Mouse (Mus musculus) embryonic fibroblast, embryonic 13.5 days (primary cell): ENCODE data around the gene Nsa2. TPM values are rescaled to one million over a fixed set of nuclear protein-coding genes. Genes with fewer than 3 reads are reported as not detected.
A peak's percentile ranks its signal among the peaks of the same experiment; 100 is the strongest.

ENCODE experiments used
- H3K27ac ChIP-seq: 2 replicates; pipeline ENCODE4 v1.5.1; 2012; ENCODE audit warnings: low read length, control low read depth, inconsistent platforms; ENCODE audit not compliant: insufficient read depth
- H3K4me1 ChIP-seq: 2 replicates; pipeline ENCODE4 v1.6.1; 2011; ENCODE audit warnings: low read length; ENCODE audit not compliant: control insufficient read depth, insufficient read depth
- H3K4me3 ChIP-seq: 2 replicates; pipeline ENCODE4 v1.5.1; 2011; ENCODE audit warnings: mild to moderate bottlenecking, control low read depth, low read length; ENCODE audit not compliant: insufficient read depth
- CTCF ChIP-seq: IDR thresholded peaks from 2 replicates; pipeline ENCODE4 v1.5.1; 2011; ENCODE audit warnings: mild to moderate bottlenecking, control low read depth, low read length, moderate library complexity, borderline replicate concordance; ENCODE audit not compliant: insufficient read depth
- POLR2A ChIP-seq: IDR thresholded peaks from 2 replicates; pipeline ENCODE4 v1.6.1; 2011; ENCODE audit warnings: low read depth, mild to moderate bottlenecking, control low read depth, low read length, moderate library complexity
- polyA plus RNA-seq: library from polyadenylated mRNA; stranded (reverse); fragments of >200 nt; gene quantifications from 2 replicates; pipeline ENCODE4 v1.2.4, GENCODE M21; 2011; ENCODE audit warnings: low read depth; ENCODE audit not compliant: missing spikeins, insufficient read length

Gene Nsa2
- polyA plus RNA-seq, result 291 and 298 TPM in 2 replicates

DNA sequence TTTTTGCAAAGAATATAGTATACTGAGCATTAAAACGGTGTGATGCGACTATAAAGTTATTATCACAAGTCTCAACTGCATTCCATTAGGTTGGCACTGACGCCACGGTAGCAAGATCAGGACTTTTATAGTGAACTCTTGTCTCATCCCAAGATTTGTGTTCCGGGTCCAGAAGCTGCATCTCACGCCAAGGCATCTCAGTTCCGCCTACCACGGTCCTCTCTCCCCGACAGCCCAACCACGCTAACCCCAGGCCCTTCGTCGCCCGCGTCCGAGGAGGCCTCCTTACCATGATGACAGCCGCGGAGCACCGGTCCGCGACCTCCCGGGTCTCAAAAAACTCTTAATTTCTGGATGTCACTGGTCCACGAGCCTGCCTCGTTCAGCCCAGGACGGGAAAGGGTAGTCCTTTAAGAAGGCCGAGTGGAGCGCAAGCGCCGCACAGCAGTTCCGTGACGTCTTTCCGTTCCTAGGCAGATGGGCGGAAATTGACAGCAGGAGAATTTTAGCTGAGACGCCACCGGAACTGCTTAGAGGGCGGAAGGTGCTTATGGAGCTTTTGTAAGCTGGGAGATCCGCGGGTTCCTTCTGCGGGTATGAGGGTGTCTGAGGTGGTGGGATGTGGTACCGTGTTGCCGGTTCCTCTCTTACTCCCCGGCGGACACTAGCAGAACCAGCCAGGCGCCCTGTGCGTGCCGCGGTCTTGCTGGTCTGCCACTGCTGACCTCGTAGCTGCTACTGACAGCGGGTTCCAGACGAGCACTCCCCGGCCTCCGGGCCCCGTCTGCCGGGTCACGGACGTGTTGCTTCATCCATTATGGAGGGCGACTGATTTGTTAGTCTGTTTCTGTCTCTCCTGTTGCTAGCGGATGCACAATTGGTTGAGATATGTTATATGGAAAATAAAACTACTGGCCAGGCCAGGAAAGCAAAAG is at the start of gene Nsa2, which contains the start of gene Gfm2:
Gene Nsa2 (minus strand): TSS at position 472 of the 935 bp plus-strand sequence.
Gene Gfm2 (plus strand): TSS at position 472 of the 935 bp plus-strand sequence.
- peak within 1 kb of the TSS; percentile 82 for H3K4me3 ChIP-seq
- H3K27ac ChIP-seq, result peak within 1 kb of the TSS; percentile 67
- no peaks in the 10 kb centered on the region for H3K4me1 ChIP-seq
- peak; percentile 76 for TF ChIP-seq POLR2A
- no peak for TF ChIP-seq CTCF

DNA sequence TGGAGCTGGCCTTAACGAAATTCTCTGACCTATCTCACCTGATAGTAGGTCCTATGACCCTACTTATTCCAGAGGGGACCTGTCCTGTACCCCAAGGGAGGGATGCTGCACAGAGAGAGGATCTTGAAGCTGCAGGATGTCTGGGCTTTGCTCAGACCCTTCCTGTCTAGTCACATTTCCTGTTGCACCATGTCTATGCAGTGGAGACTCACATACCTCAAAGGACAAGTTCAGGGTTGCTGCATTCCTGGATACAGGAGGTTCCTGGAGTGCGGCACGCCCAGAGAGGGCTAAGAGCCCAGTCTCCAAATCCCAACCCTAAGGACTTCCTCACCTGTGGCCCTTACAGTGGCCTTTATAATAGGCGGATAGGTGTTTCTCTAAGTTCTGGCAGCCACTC is 48.6 kb upstream of the Nsa2 start:
- no peak overlapping the region for H3K27ac ChIP-seq
- H3K4me1 ChIP-seq, result no peaks in the 10 kb centered on the region
- no peak overlapping the region for H3K4me3 ChIP-seq
- TF ChIP-seq POLR2A (no peak), CTCF (no peak)

DNA sequence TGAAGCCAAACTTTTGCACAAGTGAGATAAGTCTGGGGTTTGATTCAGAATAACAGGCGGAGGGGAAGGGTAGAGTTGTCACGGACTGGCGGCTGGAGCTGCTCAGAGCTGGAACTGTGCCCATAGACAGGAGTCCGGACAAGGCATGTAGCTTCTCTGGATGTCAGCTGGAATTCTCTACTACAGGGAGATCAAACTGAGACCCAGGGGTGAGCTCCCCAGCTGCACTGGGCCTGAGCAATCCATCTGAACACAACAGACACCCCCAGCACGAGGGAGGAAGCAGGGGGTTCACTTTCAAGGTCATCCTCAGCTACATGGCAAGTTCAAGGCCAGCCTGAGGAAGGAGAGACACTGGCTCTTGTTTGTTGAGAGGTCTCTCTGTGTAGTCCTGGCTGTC is 46.9 kb upstream of the Nsa2 start:
- Histone ChIP-seq H3K4me1 (no peaks in the 10 kb centered on the region), H3K27ac (no peak overlapping the region), H3K4me3 (no peak overlapping the region)
- TF ChIP-seq POLR2A, result no peak
- TF ChIP-seq CTCF, result no peak

DNA sequence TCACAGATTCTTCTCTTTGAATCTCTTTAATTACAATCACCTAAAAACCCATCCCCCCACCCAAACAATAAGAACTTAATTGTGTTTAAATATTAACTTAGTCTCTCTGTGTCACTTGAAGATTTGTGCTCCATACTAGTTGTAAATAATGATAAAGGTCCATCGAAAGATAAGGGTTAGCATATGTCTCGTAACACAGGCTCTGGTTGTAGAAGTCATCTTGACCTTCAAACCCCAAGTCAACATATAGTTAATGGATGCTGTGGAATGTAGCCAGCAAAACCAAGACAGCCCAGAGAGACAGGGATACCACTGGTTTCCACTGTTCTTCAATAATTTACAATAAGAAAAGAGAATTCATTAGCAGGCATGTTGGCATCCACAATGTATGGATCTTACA is 46.4 kb upstream of the Nsa2 start:
- Histone ChIP-seq H3K27ac (no peak overlapping the region), H3K4me1 (no peaks in the 10 kb centered on the region), H3K4me3 (no peak overlapping the region)
- TF ChIP-seq CTCF (no peak), POLR2A (no peak)

DNA sequence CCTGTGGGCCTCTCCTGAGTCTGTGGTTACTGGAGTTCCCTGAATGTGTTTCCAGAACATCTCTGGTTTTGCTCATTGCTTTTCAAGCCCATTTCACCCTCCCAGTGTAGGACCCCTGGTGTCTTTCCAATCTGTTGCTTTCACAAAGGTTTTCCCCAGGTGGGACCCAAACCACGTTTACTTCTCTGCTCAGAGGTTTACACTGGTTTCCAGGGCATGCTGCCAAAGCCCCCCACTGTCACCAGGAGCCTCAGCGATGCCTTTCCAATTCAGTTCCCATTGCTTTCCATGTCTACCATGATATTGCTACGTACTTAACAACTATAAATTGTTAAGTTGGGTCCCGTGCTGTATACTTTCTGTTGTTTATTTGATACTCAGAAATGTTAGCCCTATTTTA is 45.1 kb upstream of the Nsa2 start:
- no peak for TF ChIP-seq POLR2A
- no peak for TF ChIP-seq CTCF
- Histone ChIP-seq H3K27ac (no peak overlapping the region), H3K4me3 (no peak overlapping the region), H3K4me1 (no peaks in the 10 kb centered on the region)

DNA sequence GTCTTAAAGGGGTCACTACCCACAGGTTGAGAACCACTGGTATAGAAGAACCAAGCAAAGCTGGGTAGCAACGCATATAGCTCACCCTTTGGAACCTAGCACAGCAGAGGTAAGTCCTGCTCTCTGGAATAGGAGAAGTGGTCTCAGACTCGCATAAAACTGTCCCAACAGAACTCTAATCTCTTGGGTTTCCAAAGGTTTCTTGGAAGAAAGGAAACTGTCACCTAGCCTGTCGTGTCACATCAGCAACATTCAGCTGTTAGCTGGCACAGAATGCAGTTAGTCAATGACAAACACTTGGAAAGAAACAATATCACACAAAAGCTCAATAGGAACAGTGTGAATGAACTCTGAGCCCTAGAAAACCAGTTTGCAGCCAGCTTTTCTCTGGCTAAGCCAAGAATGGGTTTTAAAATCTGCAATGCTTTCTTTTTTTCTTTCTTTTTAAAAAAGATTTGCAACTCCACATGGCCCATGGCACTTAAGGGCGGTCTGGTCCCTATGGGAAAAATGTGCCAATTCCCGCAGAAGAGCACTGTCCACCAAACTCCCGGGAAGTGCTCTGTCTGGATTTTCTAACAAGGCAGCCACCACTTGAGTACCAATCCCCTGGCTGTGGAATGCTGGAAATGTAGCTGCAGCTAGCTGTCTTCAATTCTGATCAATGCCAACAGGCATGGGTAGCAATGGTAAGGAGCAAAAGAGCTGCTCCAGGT is 42.5 kb upstream of the Nsa2 start:
- TF ChIP-seq POLR2A, result no peak
- TF ChIP-seq CTCF, result no peak
- no peak overlapping the region for H3K27ac ChIP-seq
- no peak overlapping the region for H3K4me3 ChIP-seq
- H3K4me1 ChIP-seq, result no peaks in the 10 kb centered on the region

DNA sequence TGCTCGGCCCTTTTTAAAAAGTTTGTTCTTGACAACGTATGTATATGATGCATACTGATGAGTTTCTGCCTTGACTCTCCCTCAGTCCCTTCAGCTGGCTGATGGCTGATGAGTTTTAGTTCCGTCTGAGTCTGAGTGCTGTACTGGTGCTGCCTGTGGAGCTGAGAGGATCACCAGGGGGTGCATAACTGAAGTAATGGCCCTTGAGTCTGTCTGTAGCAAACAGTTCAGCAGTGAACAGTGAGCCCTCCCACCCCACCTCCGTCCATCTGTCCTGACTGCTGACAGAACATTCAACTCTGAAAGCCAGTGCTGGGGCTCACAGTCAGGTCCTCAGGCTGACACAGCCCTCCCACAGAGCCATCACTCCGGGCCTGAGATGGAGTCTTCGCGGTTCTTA is 41.2 kb upstream of the Nsa2 start:
- H3K4me3 ChIP-seq, result no peak overlapping the region
- no peak for TF ChIP-seq POLR2A
- TF ChIP-seq CTCF, result no peak
- no peaks in the 10 kb centered on the region for H3K4me1 ChIP-seq
- no peak overlapping the region for H3K27ac ChIP-seq

DNA sequence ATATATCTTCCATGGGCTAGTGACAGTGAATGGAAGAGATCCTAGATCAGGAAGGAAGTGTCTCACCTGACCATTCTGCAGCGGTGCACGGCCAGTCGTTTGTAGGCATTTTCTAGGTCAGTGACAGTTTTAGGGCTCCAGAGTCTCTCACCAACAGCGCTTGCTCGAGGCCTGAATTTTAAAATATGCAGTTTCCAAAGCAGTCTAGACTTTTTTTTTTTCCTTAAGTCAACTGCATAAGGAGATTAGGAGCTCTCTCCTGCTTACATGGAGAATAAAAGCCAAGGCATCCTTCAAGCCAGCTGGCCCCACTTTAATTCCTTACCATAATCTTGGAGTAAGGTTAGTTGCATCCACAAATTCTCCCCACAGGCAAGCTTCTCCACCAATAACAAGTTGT is 39.0 kb upstream of the Nsa2 start:
- Histone ChIP-seq H3K4me1 (no peaks in the 10 kb centered on the region), H3K27ac (no peak overlapping the region)
- TF ChIP-seq CTCF (no peak), POLR2A (no peak)

DNA sequence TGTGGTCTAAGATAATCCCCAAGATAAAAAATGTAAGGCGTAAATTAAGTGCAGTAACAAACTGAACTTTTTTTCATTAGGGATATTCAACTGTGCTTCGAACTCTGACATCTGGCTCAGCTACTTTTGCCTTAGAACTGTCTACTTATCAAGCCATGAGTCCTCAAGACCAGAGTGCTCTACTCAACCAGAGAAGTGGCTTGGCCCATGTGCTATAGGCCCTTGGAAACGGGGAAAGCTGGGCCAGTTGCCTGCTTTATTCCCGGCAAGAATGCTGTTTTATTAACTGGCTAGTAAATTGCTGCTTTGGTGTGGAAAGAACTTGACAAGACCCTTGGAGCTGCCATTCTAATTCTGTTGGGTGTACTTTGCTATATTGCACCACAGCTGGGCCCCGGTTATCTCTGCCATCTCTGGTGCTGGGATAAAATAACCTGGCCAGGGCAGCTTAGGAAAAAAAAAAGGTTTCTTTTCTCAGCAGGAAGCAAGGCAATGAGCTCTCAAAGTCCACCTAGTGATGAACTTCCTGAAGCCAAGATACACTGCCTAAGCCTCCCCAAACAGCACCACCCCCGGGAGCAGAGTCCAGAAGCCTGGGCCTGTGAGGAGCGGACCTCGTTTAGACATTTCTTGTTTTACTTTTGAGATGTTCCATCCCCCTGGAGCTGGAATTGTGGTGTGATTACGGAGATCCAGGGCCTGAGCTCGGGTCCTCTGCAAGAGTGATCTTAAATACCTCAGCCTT is 38.0 kb upstream of the Nsa2 start:
- H3K4me3 ChIP-seq, result no peak overlapping the region
- no peaks in the 10 kb centered on the region for H3K4me1 ChIP-seq
- no peak overlapping the region for H3K27ac ChIP-seq
- no peak for TF ChIP-seq POLR2A
- no peak for TF ChIP-seq CTCF

More for the DNA sequence above, 39.0 kb upstream of the Nsa2 start:
- no peak overlapping the region for H3K4me3 ChIP-seq

DNA sequence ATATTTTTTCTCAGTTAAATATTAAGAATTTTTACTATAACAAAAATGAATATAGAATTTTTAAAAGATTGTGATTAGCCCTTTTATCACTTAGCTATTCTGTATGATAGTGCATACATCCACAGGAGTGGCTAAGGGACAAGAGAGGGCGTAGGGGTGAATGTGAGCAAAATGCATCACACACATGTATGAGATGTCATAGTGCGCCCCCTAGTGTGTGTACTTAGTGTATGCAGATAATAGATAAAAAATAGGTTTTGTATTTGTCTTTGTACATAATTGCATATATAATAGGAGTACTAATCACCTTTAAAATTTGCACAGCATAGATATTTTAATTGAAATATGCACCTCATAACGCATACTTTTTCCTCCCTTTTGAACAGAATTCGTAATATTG is 8.1 kb upstream of the Nsa2 start:
- H3K4me1 ChIP-seq, result no peaks in the 10 kb centered on the region
- TF ChIP-seq CTCF (0 out of 2 replicates have a peak, but pooled peaks have one; percentile 27), POLR2A (no peak)
- H3K4me3 ChIP-seq, result no peak overlapping the region
- no peak overlapping the region for H3K27ac ChIP-seq
